Comparison of ENCODE assay signal across 16 mouse cellular contexts in genomic region chr10:60381142-60381925, GRCm38 (mm10). TPM values are rescaled to one million over a fixed set of nuclear protein-coding genes. Genes with fewer than 3 reads are reported as not detected.
A peak's percentile ranks its signal among the peaks of the same experiment; 100 is the strongest.
DNase-seq lines count a peak whose midpoint lies in the region; ATAC-seq and TF ChIP-seq lines count a peak whose summit lies in the region.
"Had no signal": no experiment of that assay in that cellular context is flagged by ENCODE, and none has a peak within 500 bp of the region (broad histone marks: within the 10 kb centered on the region; RNA-seq: fewer than 3 reads in every experiment).

No protein-coding gene starts in this region.

- no peak for DNase-seq in forebrain, embryonic 10.5 days (ENCODE audit: extremely low spot score, low spot score)
- no peak for DNase-seq in forebrain, embryonic 14.5 days (ENCODE audit: low spot score)
- DNase-seq in spleen, adult 2 months (ENCODE audit: low read depth in 1 of 2, low spot score in 2 of 2), result peak; percentile 35 to 48
- no peak for DNase-seq in spleen, postnatal 14 days (ENCODE audit: low spot score in 2 of 2)
- no peak for DNase-seq in urinary bladder, postnatal 4 days (ENCODE audit: low spot score in 2 of 2)
- no peak for DNase-seq in adrenal gland, adult 8-10 months
- no peak for DNase-seq in layer of hippocampus, postnatal 25 days (ENCODE audit: extremely low spot score in 1 of 2, low spot score in 1 of 2)
- DNase-seq: adrenal gland, adult 2 months; gastrocnemius, postnatal 36 days; kidney, adult 8-10 months; right cerebral cortex, postnatal 14 days had no signal

- H3K4me1 ChIP-seq in forebrain, embryonic 10.5 days, result peaks cover 5% of the 10 kb centered on the region; the same call in 1 of the 2 replicates
- no peaks in the 10 kb centered on the region for H3K4me1 ChIP-seq in forebrain, embryonic 14.5 days (ENCODE audit: control insufficient read depth, insufficient read depth, low read length)
- peaks cover 14% of the 10 kb centered on the region; the same call in 1 of the 2 replicates for H3K4me1 ChIP-seq in spleen, adult 2 months (ENCODE audit: control insufficient read depth, insufficient read depth, insufficient read length)
- H3K4me1 ChIP-seq in small intestine, adult 2 months (ENCODE audit: control insufficient read depth, insufficient read depth, insufficient read length, low read length), result peaks cover 2% of the 10 kb centered on the region; the same call in 1 of the 2 replicates
- H3K4me1 ChIP-seq: liver, embryonic 12.5 days had no signal

- 0 out of 2 replicates have a peak overlapping the region, but pooled peaks have one; percentile 20 for H3K27ac ChIP-seq in forebrain, embryonic 10.5 days
- H3K27ac ChIP-seq in forebrain, embryonic 14.5 days (ENCODE audit: low read depth, low read length), result no peak overlapping the region
- peak overlapping the region; percentile 86 for H3K27ac ChIP-seq in spleen, adult 2 months (ENCODE audit: insufficient read depth, low read length)
- peak overlapping the region; percentile 51; the same call in 1 of the 2 replicates for H3K27ac ChIP-seq in small intestine, adult 2 months (ENCODE audit: insufficient read depth, low read depth, low read length)
- H3K27ac ChIP-seq: liver, embryonic 12.5 days had no signal

- H3K9ac ChIP-seq in forebrain, embryonic 14.5 days (ENCODE audit: low read length), result no peak overlapping the region
- H3K9ac ChIP-seq: liver, embryonic 12.5 days had no signal

- TF ChIP-seq CTCF in spleen, adult 2 months (IDR thresholded peaks at IDR 0.05; ENCODE audit: extremely low read depth, insufficient read depth, insufficient read length, insufficient replicate concordance), result no peak
- TF ChIP-seq CTCF in small intestine, adult 2 months (IDR thresholded peaks at IDR 0.05; ENCODE audit: extremely low read depth, insufficient read length, insufficient replicate concordance, low read depth, low read length), result no peak

- no peaks in the 10 kb centered on the region for H3K36me3 ChIP-seq in forebrain, embryonic 10.5 days (replicated peaks)
- no peaks in the 10 kb centered on the region for H3K36me3 ChIP-seq in forebrain, embryonic 14.5 days (ENCODE audit: control insufficient read depth, insufficient read depth, low read length)
- no peaks in the 10 kb centered on the region for H3K36me3 ChIP-seq in spleen, adult 2 months (ENCODE audit: control insufficient read depth, insufficient read depth, low read length)
- no peaks in the 10 kb centered on the region for H3K36me3 ChIP-seq in small intestine, adult 2 months (ENCODE audit: control insufficient read depth, insufficient read depth, low read length)
- H3K36me3 ChIP-seq: liver, embryonic 12.5 days had no signal

- WGBS in forebrain, embryonic 10.5 days, result 80% methylated on average over 10 of the region's 10 CpGs
- WGBS in forebrain, embryonic 14.5 days, result 80% methylated on average over 10 of the region's 10 CpGs
- 30% methylated on average over 10 of the region's 10 CpGs for WGBS in spleen, adult 2 months
- 64% methylated on average over 10 of the region's 10 CpGs for WGBS in small intestine, adult 2 months

- ATAC-seq in forebrain, embryonic 14.5 days, result no peak
- ATAC-seq: liver, embryonic 12.5 days had no signal

- no peak for TF ChIP-seq POLR2A in spleen, adult 2 months (IDR thresholded peaks at IDR 0.05; ENCODE audit: low read depth, low read length)
- TF ChIP-seq POLR2A in small intestine, adult 2 months (IDR thresholded peaks at IDR 0.05; ENCODE audit: low read depth, low read length), result no peak

- H3K9me3 ChIP-seq in forebrain, embryonic 10.5 days, result no peaks in the 10 kb centered on the region
- no peaks in the 10 kb centered on the region for H3K9me3 ChIP-seq in forebrain, embryonic 14.5 days (replicated peaks; ENCODE audit: control insufficient read depth, low read length)
- H3K9me3 ChIP-seq: liver, embryonic 12.5 days had no signal

- H3K27me3 ChIP-seq in forebrain, embryonic 10.5 days (ENCODE audit: poor library complexity, severe bottlenecking), result no peaks in the 10 kb centered on the region
- no peaks in the 10 kb centered on the region for H3K27me3 ChIP-seq in forebrain, embryonic 14.5 days (replicated peaks; ENCODE audit: control insufficient read depth, insufficient read depth, low read length)
- H3K27me3 ChIP-seq in spleen, adult 2 months (ENCODE audit: control insufficient read depth, insufficient read depth, low read length), result no peaks in the 10 kb centered on the region
- H3K27me3 ChIP-seq in small intestine, adult 2 months (ENCODE audit: control insufficient read depth, insufficient read depth, low read length), result no peaks in the 10 kb centered on the region
- H3K27me3 ChIP-seq: liver, embryonic 12.5 days had no signal

- no peak overlapping the region for H3K4me2 ChIP-seq in forebrain, embryonic 14.5 days (ENCODE audit: low read length)
- H3K4me2 ChIP-seq: liver, embryonic 12.5 days had no signal

- no peak overlapping the region for H3K4me3 ChIP-seq in forebrain, embryonic 10.5 days
- no peak overlapping the region for H3K4me3 ChIP-seq in forebrain, embryonic 14.5 days (ENCODE audit: low read depth, low read length)
- H3K4me3 ChIP-seq in spleen, adult 2 months (ENCODE audit: extremely low read depth, insufficient read depth, insufficient read length), result peak overlapping the region; percentile 17; the same call in 1 of the 2 replicates
- no peak overlapping the region for H3K4me3 ChIP-seq in small intestine, adult 2 months (ENCODE audit: low read depth, low read length)
- H3K4me3 ChIP-seq: liver, embryonic 12.5 days had no signal

RNA-seq across cellular contexts. Expression of gene Gm17455, which starts 18.2 kb away (rescaled TPM):
- polyA plus RNA-seq in forebrain, embryonic 10.5 days (2016; fragmentation: Nextera tagmentation; extraction: Ambion mirVana), result 0.93 and 1.9 TPM in 2 replicates
- 5.8 and 6.9 TPM in 2 replicates for polyA plus RNA-seq in forebrain, embryonic 14.5 days (2014; fragmentation: Nextera tagmentation; extraction: Ambion mirVana)
- 1.3 and 2.3 TPM in 2 replicates for polyA plus RNA-seq in spleen, adult 2 months (2012; rRNA removed)
- 0.41 and 0.51 TPM in 2 replicates for polyA plus RNA-seq in small intestine, adult 2 months (2012; rRNA removed)
- not detected for total RNA-seq in adrenal gland, adult 8-10 months (2022)
- 1 to 10 TPM in 1 of 2 experiments, under 1 TPM in 1; 0.34 to 1.2 TPM for total RNA-seq in layer of hippocampus, postnatal 25 days (2021)
- total RNA-seq: adrenal gland, adult 2 months; gastrocnemius, postnatal 36 days; hematopoietic stem cell, adult 5-6 weeks; left cerebral cortex, adult 18-20 months; megakaryocyte-erythroid progenitor cell, adult 5-6 weeks had no signal
- polyA plus RNA-seq: liver, embryonic 12.5 days had no signal

RNA-seq across cellular contexts. Expression of gene Vsir, which starts 34.7 kb away (rescaled TPM):
- polyA plus RNA-seq in forebrain, embryonic 10.5 days (2016; fragmentation: Nextera tagmentation; extraction: Ambion mirVana), result 1.2 and 1.4 TPM in 2 replicates
- 2.1 and 2.3 TPM in 2 replicates for polyA plus RNA-seq in forebrain, embryonic 14.5 days (2014; fragmentation: Nextera tagmentation; extraction: Ambion mirVana)
- polyA plus RNA-seq in spleen, adult 2 months (2012; rRNA removed), result 155 TPM in 2 replicates
- polyA plus RNA-seq in small intestine, adult 2 months (2012; rRNA removed), result 21.3 and 25.6 TPM in 2 replicates
- 10 to 100 TPM; 14.4 to 33.1 (median 23.2) TPM for total RNA-seq in adrenal gland, adult 8-10 months (2022)
- total RNA-seq in layer of hippocampus, postnatal 25 days (2021), result 10 to 100 TPM; 25.2 to 25.9 TPM

Comparison
In these comparisons a context has a peak if more than half of its experiments do, and no peak if none do; other contexts are left out.
1. DNase-seq: peak in spleen, adult 2 months (2 of 2); none in forebrain, embryonic 10.5 days (single experiment), forebrain, embryonic 14.5 days (single experiment), spleen, postnatal 14 days (0 of 2), urinary bladder, postnatal 4 days (0 of 2), adrenal gland, adult 8-10 months (single experiment) and layer of hippocampus, postnatal 25 days (0 of 2).